8 mouse cellular contexts compared by ENCODE assay signal in genomic region chr10:13060821-13061671, GRCm38 (mm10). TPM values are rescaled to one million over a fixed set of nuclear protein-coding genes. Genes with fewer than 3 reads are reported as not detected.
DNase-seq lines count a peak whose midpoint lies in the region; ATAC-seq lines count a peak whose summit lies in the region.

No protein-coding gene starts in this region.

- 16% methylated on average over 46 of the region's 46 CpGs for WGBS in heart, embryonic 16.5 days
- WGBS in hindbrain, embryonic 11.5 days, result 5% methylated on average over 46 of the region's 46 CpGs
- WGBS in midbrain, embryonic 13.5 days, result 5% methylated on average over 46 of the region's 46 CpGs

- no peaks in the 10 kb centered on the region for H3K36me3 ChIP-seq in heart, embryonic 16.5 days (ENCODE audit: control insufficient read depth, insufficient read depth)
- H3K36me3 ChIP-seq in hindbrain, embryonic 11.5 days (ENCODE audit: control insufficient read depth, insufficient read depth, low read length), result no peaks in the 10 kb centered on the region
- H3K36me3 ChIP-seq in midbrain, embryonic 13.5 days, result no peaks in the 10 kb centered on the region

- intact Hi-C loops in heart, postnatal 14 days (cut with DNase I), result no loop called here

- no peak for DNase-seq in heart, postnatal 14 days
- peak; percentile 28 for DNase-seq in WW6 (ENCODE audit: low read depth, low spot score)
- peak; percentile 47 for DNase-seq in hindbrain, embryonic 11.5 days (ENCODE audit: low spot score)
- DNase-seq in yolk sac, embryonic 10.5 days (ENCODE audit: low spot score), result no peak
- no peak for DNase-seq in urinary bladder, postnatal 14 days (ENCODE audit: low spot score)
- no peak for DNase-seq in urinary bladder, postnatal 36 days (ENCODE audit: low spot score in 2 of 2)

- peak overlapping the region; percentile 60 for H3K9ac ChIP-seq in heart, embryonic 16.5 days (ENCODE audit: low read length)
- H3K9ac ChIP-seq in hindbrain, embryonic 11.5 days (ENCODE audit: low read depth, low read length), result peak overlapping the region; percentile 55; the same call in 1 of the 2 replicates
- H3K9ac ChIP-seq in midbrain, embryonic 13.5 days (replicated peaks), result peak overlapping the region; percentile 68

- ATAC-seq in heart, embryonic 16.5 days (replicated peaks; ENCODE audit: extremely low read depth, insufficient read depth, low FRiP score), result no peak
- ATAC-seq in hindbrain, embryonic 11.5 days (ENCODE audit: low FRiP score), result peak; percentile 59
- peak; percentile 78 for ATAC-seq in midbrain, embryonic 13.5 days

- H3K27me3 ChIP-seq in heart, embryonic 16.5 days (ENCODE audit: control insufficient read depth, insufficient read depth, low read length), result peaks cover 16% of the 10 kb centered on the region
- peaks cover 21% of the 10 kb centered on the region for H3K27me3 ChIP-seq in hindbrain, embryonic 11.5 days (ENCODE audit: control insufficient read depth, insufficient read depth, low read length)
- peaks cover 40% of the 10 kb centered on the region for H3K27me3 ChIP-seq in midbrain, embryonic 13.5 days

- H3K27ac ChIP-seq in heart, embryonic 16.5 days (ENCODE audit: low read length), result no peak overlapping the region
- no peak overlapping the region for H3K27ac ChIP-seq in hindbrain, embryonic 11.5 days (ENCODE audit: low read depth, low read length)
- H3K27ac ChIP-seq in midbrain, embryonic 13.5 days, result no peak overlapping the region

- peak overlapping the region; percentile 84 for H3K4me2 ChIP-seq in heart, embryonic 16.5 days (ENCODE audit: low read depth, low read length)
- peak overlapping the region; percentile 75 for H3K4me2 ChIP-seq in hindbrain, embryonic 11.5 days (replicated peaks; ENCODE audit: low read depth, low read length)
- H3K4me2 ChIP-seq in midbrain, embryonic 13.5 days (replicated peaks), result peak overlapping the region; percentile 85

- peaks cover 7% of the 10 kb centered on the region for H3K4me1 ChIP-seq in heart, embryonic 16.5 days (ENCODE audit: control insufficient read depth, insufficient read depth, low read length)
- no peaks in the 10 kb centered on the region; the same call in 1 of the 2 replicates for H3K4me1 ChIP-seq in hindbrain, embryonic 11.5 days (replicated peaks; ENCODE audit: control insufficient read depth, insufficient read depth, low read length)
- peaks cover 9% of the 10 kb centered on the region for H3K4me1 ChIP-seq in midbrain, embryonic 13.5 days (replicated peaks)

- H3K9me3 ChIP-seq in heart, embryonic 16.5 days (replicated peaks; ENCODE audit: control insufficient read depth, low read length), result no peaks in the 10 kb centered on the region
- no peaks in the 10 kb centered on the region for H3K9me3 ChIP-seq in hindbrain, embryonic 11.5 days (ENCODE audit: control insufficient read depth, low read length)
- no peaks in the 10 kb centered on the region for H3K9me3 ChIP-seq in midbrain, embryonic 13.5 days

- peak overlapping the region; percentile 48 for H3K4me3 ChIP-seq in heart, embryonic 16.5 days (ENCODE audit: low read length)
- peak overlapping the region; percentile 38 for H3K4me3 ChIP-seq in hindbrain, embryonic 11.5 days (ENCODE audit: low read depth, low read length)
- peak overlapping the region; percentile 46 for H3K4me3 ChIP-seq in midbrain, embryonic 13.5 days (replicated peaks)

RNA-seq across cellular contexts. Expression of gene Plagl1, which starts 0.7 kb away (rescaled TPM):
- 159 and 181 TPM in 2 replicates for polyA plus RNA-seq in heart, embryonic 16.5 days (2015; fragmentation: Nextera tagmentation; extraction: Ambion mirVana)
- total RNA-seq in heart, postnatal 14 days (2021), result 10 to 100 TPM; 22.7 to 23.3 TPM
- polyA plus RNA-seq in hindbrain, embryonic 11.5 days (2014; fragmentation: Nextera tagmentation; extraction: Ambion mirVana), result 94.8 and 98.9 TPM in 2 replicates
- 47.0 and 52.0 TPM in 2 replicates for polyA plus RNA-seq in midbrain, embryonic 13.5 days (2015; fragmentation: Nextera tagmentation; extraction: Ambion mirVana)

RNA-seq across cellular contexts. Expression of gene Sf3b5, which starts 55.9 kb away (rescaled TPM):
- polyA plus RNA-seq in heart, embryonic 16.5 days (2015; fragmentation: Nextera tagmentation; extraction: Ambion mirVana), result 25.7 and 26.8 TPM in 2 replicates
- 1 to 10 TPM; 5.9 to 6.1 TPM for total RNA-seq in heart, postnatal 14 days (2021)
- polyA plus RNA-seq in hindbrain, embryonic 11.5 days (2014; fragmentation: Nextera tagmentation; extraction: Ambion mirVana), result 38.3 and 40.7 TPM in 2 replicates
- polyA plus RNA-seq in midbrain, embryonic 13.5 days (2015; fragmentation: Nextera tagmentation; extraction: Ambion mirVana), result 27.1 and 28.1 TPM in 2 replicates

Comparison
In these comparisons a context has a peak if more than half of its experiments do, and no peak if none do; other contexts are left out.
1. DNase-seq: peak in WW6 (single experiment) and hindbrain, embryonic 11.5 days (single experiment); none in heart, postnatal 14 days (0 of 2), yolk sac, embryonic 10.5 days (single experiment), urinary bladder, postnatal 14 days (single experiment) and urinary bladder, postnatal 36 days (0 of 2).
2. Peak in every context shown above with its lines, with median percentiles within 50 percentile points of each other: H3K4me2 ChIP-seq, H3K4me3 ChIP-seq and H3K9ac ChIP-seq.